Mouse (Mus musculus) lung, postnatal 0 days (tissue): ENCODE measurements around the gene Arl4a.

Experiments used
- CTCF ChIP-seq: IDR thresholded peaks from 2 replicates; pipeline ENCODE4 v1.5.1; 2016; ENCODE audit warnings: antibody characterized with exemption, mild to moderate bottlenecking
- EP300 ChIP-seq: IDR thresholded peaks from 2 replicates; pipeline ENCODE4 v1.6.1; 2016; ENCODE audit warnings: antibody characterized with exemption, mild to moderate bottlenecking, control low read depth

DNA sequence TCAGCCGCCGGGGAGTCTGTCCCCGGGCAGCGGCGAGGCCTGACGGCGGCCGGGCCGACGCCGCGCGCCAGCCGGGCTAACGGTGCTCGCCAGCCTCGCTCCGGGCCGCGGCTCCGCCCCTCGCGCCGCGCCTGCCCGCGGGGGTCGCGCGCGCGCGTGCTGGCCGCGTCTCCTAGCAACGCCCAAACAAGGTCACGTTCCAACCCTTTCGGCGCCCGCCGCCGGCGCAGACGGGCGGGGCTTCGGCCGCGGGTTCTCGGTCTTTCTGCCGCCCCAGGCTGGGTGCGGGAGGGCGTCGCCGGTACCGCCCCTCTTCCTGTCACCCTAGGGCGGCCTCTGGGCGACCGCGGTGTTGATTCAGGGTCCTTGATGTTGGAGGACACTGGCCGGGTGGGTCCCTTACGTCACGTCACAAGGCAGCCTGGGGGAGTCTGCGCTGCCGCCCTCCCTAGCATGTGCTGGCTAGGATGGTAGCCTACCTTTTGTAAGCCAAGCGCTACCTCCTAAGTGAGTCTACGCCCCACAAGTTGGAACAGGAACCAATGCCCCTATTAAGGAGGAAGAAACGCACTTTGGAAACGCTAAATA lies at the start of gene Arl4a:
- TF ChIP-seq CTCF (0 out of 2 replicates have a peak, but pooled peaks have one; percentile 4), EP300 (no peak)
